Mouse (Mus musculus) kidney, adult 2 months (tissue): ENCODE measurements around the gene Lgmn. TPM values are rescaled to one million over a fixed set of nuclear protein-coding genes. Genes with fewer than 3 reads are reported as not detected.

ENCODE experiments used
- DNase-seq: peaks from one replicate; pipeline ENCODE4 v3.0.0; 2021
- H3K27ac ChIP-seq: fragments of 200-500 bp; 2 replicates; pipeline ENCODE4 v1.5.1; 2012; ENCODE audit warnings: low read depth, low read length, control low read depth, inconsistent platforms; ENCODE audit not compliant: insufficient read depth
- H3K27me3 ChIP-seq: fragments of 200-500 bp; replicated peaks from 2 replicates; pipeline ENCODE4 v1.6.1; 2012; ENCODE audit warnings: mild to moderate bottlenecking, moderate library complexity, low read length, inconsistent platforms; ENCODE audit not compliant: control insufficient read depth, insufficient read depth
- H3K36me3 ChIP-seq: fragments of 200-500 bp; 2 replicates; pipeline ENCODE4 v1.6.1; 2012; ENCODE audit warnings: mild to moderate bottlenecking, moderate library complexity, low read length, inconsistent platforms; ENCODE audit not compliant: control insufficient read depth, insufficient read depth
- H3K4me1 ChIP-seq: fragments of 200-500 bp; 2 replicates; pipeline ENCODE4 v1.6.1; 2011; ENCODE audit warnings: low read length; ENCODE audit not compliant: control insufficient read depth, insufficient read depth
- H3K4me3 ChIP-seq: fragments of 200-500 bp; 2 replicates; pipeline ENCODE4 v1.5.1; 2011; ENCODE audit warnings: mild to moderate bottlenecking, low read depth, low read length, control low read depth; ENCODE audit not compliant: insufficient read depth
- CTCF ChIP-seq: fragments of 200-500 bp; conservative IDR thresholded peaks from 2 replicates; pipeline ENCODE4 v1.5.1; 2011; ENCODE audit warnings: low read depth, mild to moderate bottlenecking, control low read depth, low read length, moderate library complexity, mixed read lengths; ENCODE audit not compliant: insufficient read depth, insufficient read length
- POLR2A ChIP-seq: fragments of 200-500 bp; IDR thresholded peaks from one replicate; pipeline ENCODE4 v1.6.1; 2011; ENCODE audit warnings: low read depth, low read length, control low read depth
- WGBS: fragments of 180-500 bp; shearing (Covaris S2); methylation state at CpG from one replicate; pipeline ENCODE4 v1.1.7; 2018; 5-methylcytosine and 5-hydroxymethylcytosine counted together
- polyA plus RNA-seq: library from polyadenylated mRNA; depleted of rRNA; stranded (reverse); fragments of >200 nt; gene quantifications from 2 replicates; pipeline ENCODE4 v1.2.3, GENCODE M21; 2012

Gene Lgmn
- polyA plus RNA-seq, 1 experiment = 1,163 TPM

GRCm38 (mm10) chr12:102372322-102372721, 67.3 kb downstream of the Lgmn start:
- no peaks in the 10 kb centered on the region for H3K36me3 ChIP-seq
- H3K27me3 ChIP-seq = no peaks in the 10 kb centered on the region
- WGBS = 81% methylated on average over 3 of the region's 3 CpGs
- no peak for DNase-seq
- no peak for TF ChIP-seq POLR2A
- TF ChIP-seq CTCF = no peak
- no peak overlapping the region for H3K27ac ChIP-seq
- no peak overlapping the region for H3K4me3 ChIP-seq
- H3K4me1 ChIP-seq = no peaks in the 10 kb centered on the region

- H3K4me3 ChIP-seq = no peak overlapping the region
- no peaks in the 10 kb centered on the region for H3K4me1 ChIP-seq
- no peaks in the 10 kb centered on the region for H3K27me3 ChIP-seq
- no peak overlapping the region for H3K27ac ChIP-seq
- DNase-seq = no peak
- WGBS = 83% methylated on average over 4 of the region's 4 CpGs
- TF ChIP-seq CTCF = no peak
- TF ChIP-seq POLR2A = no peak
- no peaks in the 10 kb centered on the region for H3K36me3 ChIP-seq
These were observed 68.6 kb downstream of the Lgmn start for GRCm38 (mm10) chr12:102370931-102371500.

- TF ChIP-seq POLR2A (no peak), CTCF (no peak)
- Histone ChIP-seq H3K27me3 (no peaks in the 10 kb centered on the region), H3K4me3 (0 out of 2 replicates have a peak overlapping the region, but pooled peaks have one; percentile 14), H3K4me1 (no peaks in the 10 kb centered on the region), H3K36me3 (no peaks in the 10 kb centered on the region), H3K27ac (no peak overlapping the region)
- DNase-seq = no peak
- 72% methylated on average over 22 of the region's 22 CpGs for WGBS
These were observed 70.0 kb downstream of the Lgmn start for GRCm38 (mm10) chr12:102369488-102370235.

- no peak for DNase-seq
- Histone ChIP-seq H3K27ac (no peak overlapping the region), H3K4me3 (no peak overlapping the region), H3K27me3 (no peaks in the 10 kb centered on the region), H3K36me3 (no peaks in the 10 kb centered on the region), H3K4me1 (no peaks in the 10 kb centered on the region)
- WGBS = 76% methylated on average over 14 of the region's 14 CpGs
- no peak for TF ChIP-seq CTCF
- TF ChIP-seq POLR2A = no peak
These were observed 71.1 kb downstream of the Lgmn start for GRCm38 (mm10) chr12:102368556-102368955.

GRCm38 (mm10) chr12:102368066-102368465, 71.5 kb downstream of the Lgmn start:
- no peaks in the 10 kb centered on the region for H3K36me3 ChIP-seq
- H3K27ac ChIP-seq = no peak overlapping the region
- no peaks in the 10 kb centered on the region for H3K4me1 ChIP-seq
- TF ChIP-seq CTCF (no peak), POLR2A (no peak)
- H3K4me3 ChIP-seq = no peak overlapping the region
- no peaks in the 10 kb centered on the region for H3K27me3 ChIP-seq
- WGBS = 78% methylated on average over 7 of the region's 7 CpGs
- peak; percentile 14 for DNase-seq

DNA sequence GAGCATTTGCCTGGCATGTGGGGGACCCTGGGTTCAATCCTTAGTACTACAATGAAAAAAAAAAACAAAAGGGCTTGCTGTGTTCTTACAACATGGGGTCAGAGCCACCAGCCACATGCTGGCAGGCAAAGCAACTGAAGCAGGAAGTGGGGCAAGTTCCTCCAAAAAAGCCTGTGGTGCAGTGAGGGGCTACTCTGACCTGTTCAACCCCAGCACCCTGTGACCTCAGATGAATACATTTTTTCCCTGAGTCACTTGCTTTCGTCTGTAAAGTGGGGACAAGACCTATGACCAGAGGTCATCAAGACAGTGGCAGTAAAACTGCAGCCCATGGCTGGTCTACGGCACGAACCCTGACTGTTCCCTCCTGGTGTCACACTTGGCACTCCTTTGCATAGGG, 72.5 kb downstream of the Lgmn start:
- H3K4me1 ChIP-seq = no peaks in the 10 kb centered on the region
- WGBS = 80% methylated on average over 3 of the region's 3 CpGs
- no peak overlapping the region for H3K4me3 ChIP-seq
- no peaks in the 10 kb centered on the region for H3K36me3 ChIP-seq
- DNase-seq = no peak
- H3K27me3 ChIP-seq = no peaks in the 10 kb centered on the region
- no peak for TF ChIP-seq CTCF
- no peak overlapping the region for H3K27ac ChIP-seq

DNA sequence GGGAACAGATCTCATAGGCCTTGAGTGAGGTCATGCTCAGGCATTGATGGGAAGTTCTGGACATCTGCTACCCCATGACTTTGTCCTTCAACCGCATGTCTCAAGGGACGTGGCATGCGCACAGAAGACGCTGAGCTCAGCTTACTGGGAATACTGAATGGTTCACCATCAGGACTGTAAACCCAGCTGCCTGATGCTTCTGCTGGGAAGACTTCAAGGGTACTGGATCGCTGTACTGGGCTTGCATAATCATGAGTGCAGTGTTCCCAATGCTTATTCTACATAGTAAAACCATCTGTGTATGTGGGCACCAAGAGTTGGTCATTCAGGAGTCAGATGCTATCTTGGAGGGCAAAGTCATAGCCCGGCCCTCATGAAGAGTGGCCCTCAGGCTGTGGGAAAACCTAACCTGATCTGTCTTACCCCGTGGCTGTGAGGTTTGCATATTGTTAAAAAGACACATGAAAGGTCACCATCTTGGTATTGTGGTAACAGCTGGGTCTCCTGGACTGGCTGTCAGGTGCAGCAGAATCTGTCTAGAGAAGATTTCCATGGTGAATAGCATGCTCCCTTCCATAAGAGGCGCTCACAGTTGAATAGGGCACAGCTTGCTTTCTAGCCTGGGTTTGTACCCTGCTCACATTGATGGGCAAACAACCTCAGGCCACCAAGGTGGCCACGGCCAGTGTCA, 73.3 kb downstream of the Lgmn start:
- Histone ChIP-seq H3K27me3 (no peaks in the 10 kb centered on the region), H3K27ac (no peak overlapping the region), H3K36me3 (no peaks in the 10 kb centered on the region), H3K4me1 (no peaks in the 10 kb centered on the region), H3K4me3 (no peak overlapping the region)
- no peak for TF ChIP-seq CTCF
- TF ChIP-seq POLR2A = no peak
- no peak for DNase-seq
- WGBS = 92% methylated on average over 9 of the region's 9 CpGs
